Mouse (Mus musculus): Measurements from ENCODE around the gene Sh3gl3.

DNA sequence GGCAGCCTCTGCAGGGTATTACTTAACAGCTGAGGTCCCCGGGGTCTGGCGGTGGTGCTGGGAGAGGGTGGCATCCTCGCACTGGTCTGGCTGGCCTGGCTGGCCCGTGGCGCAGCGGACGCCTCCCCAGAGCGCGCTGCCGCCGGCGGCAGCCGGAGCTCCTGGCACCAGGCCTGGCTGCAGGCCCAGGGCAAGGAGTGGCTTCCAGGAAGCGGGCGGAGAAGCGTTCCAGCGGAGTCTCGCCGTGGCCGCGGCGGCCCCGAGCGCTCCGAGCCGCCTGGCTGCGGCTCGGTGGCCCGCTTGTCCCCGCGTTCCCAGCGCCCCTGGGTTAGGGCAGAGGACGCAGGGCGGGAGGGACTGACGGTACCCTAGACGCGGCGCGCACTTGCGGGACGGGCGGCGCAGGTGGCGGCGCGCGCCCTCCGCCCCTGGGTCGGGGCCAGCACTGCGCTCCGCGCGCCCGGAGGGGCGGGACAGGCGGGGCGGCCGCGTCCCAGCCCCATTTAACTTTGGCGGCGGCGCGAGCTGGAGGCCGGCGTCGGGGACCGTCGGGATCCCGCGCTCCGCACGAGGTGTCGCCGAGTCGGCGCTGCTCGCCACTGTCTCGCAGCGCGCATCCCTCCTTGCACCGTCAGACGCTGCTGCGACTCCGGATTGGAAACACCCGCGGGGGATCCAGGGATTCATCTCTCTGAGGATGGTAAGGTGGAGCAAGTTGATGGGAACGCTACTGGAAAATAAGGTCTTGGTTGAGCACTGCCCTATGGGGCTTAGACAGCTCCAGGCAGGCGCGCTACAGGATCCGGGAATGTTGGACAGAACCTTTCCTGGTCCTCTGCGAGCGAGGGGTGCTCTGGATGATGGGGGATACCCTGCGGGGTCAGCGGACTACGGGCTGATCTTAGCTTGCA is 161.8 kb downstream of the Sh3gl3 start, which contains the start of gene Adamtsl3:
- TF ChIP-seq CTCF (IDR thresholded peaks at IDR 0.05) (no peak), EP300 (IDR thresholded peaks at IDR 0.05) (no peak)

Data from lung, postnatal 0 days (tissue).